Mouse (Mus musculus) large intestine, adult 2 months (tissue): ENCODE data around the gene Thoc2. TPM values are rescaled to one million over a fixed set of nuclear protein-coding genes. Genes with fewer than 3 reads are reported as not detected.
"Not testable (repeated sequence)": the region's sequence is repeated elsewhere in the genome, so short reads cannot be mapped to it uniquely, and the experiment has no call there.

ENCODE experiments used
- DNase-seq: peaks from one replicate; pipeline ENCODE4 v3.0.0-alpha.2; 2012; ENCODE audit warnings: low read depth, low spot score
- WGBS: fragments of 180-500 bp; shearing (Covaris S2); methylation state at CpG from one replicate; pipeline ENCODE4 v1.1.7; 2018; 5-methylcytosine and 5-hydroxymethylcytosine counted together
- polyA plus RNA-seq: library from polyadenylated mRNA; depleted of rRNA; stranded (reverse); fragments of >200 nt; gene quantifications from 2 replicates; pipeline ENCODE4 v1.2.3, GENCODE M21; 2012; rRNA removed

Thoc2 gene
- polyA plus RNA-seq = 3.8 and 6.4 TPM in 2 replicates

DNA sequence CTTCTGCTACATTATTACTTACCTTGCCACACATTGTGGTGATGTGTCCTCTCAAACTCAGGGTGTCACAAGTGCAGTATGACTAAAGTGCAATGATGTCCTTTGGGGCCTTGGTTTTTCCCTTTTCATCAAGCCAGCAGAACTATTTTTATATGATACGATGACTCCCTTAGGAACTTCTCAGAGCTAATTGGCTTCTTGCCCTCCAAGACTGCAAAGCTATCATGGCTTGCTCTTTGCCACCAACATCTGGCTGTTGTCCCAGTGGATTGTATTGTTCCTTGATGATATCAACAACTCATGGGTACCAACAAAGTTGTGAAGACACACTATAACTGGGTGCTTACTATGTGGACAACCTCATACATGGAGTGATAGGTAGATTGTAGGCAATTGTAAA lies at the start of gene Thoc2:
Thoc2 (minus strand) TSS at position 101 of the 400 bp plus-strand sequence.
- no peak for DNase-seq
- 56% methylated on average over 1 of the region's 1 CpGs for WGBS

- WGBS = 91% methylated on average over 2 of the region's 2 CpGs
- DNase-seq = no peak
These were observed 49.6 kb upstream of the Thoc2 start for GRCm38 (mm10) chrX:41970096-41970495.

GRCm38 (mm10) chrX:41969341-41969740 lies 48.9 kb upstream of the Thoc2 start:
- WGBS = 39% methylated on average over 4 of the region's 4 CpGs
- peak; percentile 3 for DNase-seq

DNA sequence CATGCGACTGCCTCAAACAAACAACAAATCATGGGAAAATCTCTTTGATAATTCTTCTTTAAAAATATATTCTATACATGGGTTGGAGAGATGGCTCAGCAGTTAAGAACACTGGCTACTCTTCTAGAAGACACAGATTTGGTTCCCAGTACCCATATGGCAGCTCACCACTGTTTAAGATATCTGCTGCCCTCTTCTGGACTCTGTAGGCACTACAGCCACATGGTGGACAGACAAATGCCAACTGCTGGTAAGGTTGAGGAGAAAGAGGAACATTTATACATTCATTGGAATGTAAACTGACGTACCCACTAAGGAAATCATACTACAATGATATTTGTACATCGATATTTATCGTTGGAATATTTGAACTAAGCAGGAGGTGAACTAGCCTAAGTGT lies 36.7 kb upstream of the Thoc2 start:
- WGBS = 70% methylated on average over 4 of the region's 4 CpGs
- DNase-seq = no peak

DNA sequence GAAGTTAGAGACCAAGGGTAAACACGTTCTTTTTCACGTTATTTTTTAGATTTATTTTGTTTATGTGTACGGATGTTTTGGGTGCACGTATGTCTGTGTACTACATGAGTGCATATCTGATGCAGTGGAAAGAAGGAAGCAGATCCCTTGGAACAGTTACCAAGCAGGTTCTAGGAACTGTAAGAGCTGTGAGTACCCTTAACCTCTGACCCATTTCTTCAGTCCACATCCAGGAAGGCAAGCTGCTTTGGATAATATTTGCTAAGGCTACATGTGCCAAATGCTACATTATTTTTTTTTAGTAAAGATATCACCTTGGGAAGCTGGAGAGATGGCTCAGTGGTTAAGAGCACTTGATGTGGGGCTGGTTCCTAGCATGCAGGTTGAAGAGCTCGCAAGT lies 21.4 kb upstream of the Thoc2 start:
- no peak for DNase-seq
- WGBS = 87% methylated on average over 5 of the region's 5 CpGs

DNA sequence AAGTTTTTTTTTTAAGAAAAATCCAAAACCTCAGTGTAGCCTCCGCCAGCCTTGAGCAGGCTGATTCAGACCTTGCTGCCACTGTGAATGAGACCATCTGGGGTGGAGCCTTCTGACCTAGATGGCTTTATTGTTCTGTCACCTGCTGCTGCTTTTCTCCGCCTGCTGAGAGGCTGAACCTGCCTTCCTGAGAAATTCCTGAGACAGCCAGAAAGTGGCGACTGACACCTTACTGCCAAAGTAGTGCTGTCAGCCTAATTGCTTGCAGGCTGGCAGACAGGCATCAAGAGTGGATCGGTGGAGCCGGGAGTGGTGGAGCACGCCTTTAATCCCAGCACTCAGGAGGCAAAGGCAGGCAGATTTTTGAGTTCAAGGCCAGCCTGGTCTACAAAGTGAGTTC lies 11.3 kb upstream of the Thoc2 start:
- WGBS = 40% methylated on average over 6 of the region's 6 CpGs
- not testable (repeated sequence) for DNase-seq

DNA sequence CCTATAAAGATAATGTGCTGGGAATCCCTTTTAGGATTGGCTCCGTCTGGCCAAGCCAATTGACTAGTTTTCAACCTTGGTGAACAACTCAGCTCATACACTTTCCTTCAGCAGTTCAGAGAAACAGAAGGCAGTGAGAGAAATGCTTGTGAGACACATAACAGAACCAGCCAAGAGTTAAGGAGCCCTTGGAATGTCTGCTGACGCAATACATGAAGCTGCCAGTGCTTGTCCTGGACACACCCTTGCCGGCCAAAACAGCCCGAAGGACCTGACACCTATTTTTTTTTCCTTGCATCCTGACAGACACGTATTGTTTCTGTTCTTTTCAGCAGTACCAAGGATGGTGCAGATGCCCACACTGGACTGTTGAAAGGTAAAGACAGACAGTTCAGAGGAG lies 4.2 kb upstream of the Thoc2 start:
- DNase-seq = no peak
- 32% methylated on average over 5 of the region's 5 CpGs for WGBS

DNA sequence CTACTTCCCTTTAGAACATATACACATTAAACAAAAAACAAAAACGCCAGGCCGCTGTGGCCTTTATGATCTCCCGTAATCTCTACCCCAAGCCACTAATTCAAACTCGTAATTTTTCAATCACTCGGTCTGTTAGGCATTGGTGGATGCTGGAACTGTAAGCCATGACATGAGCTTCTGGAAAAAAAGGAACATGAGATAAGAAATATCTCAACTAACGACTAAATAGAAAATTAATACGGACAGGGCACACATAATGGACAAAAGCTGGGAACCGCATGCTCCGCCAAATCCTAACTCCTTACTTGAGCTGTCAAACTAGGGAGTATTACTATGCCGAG lies 8.4 kb downstream of the Thoc2 start:
- no peak for DNase-seq
- 42% methylated on average over 10 of the region's 10 CpGs for WGBS

GRCm38 (mm10) chrX:41911390-41912060 lies 8.9 kb downstream of the Thoc2 start:
- 12% methylated on average over 37 of the region's 59 CpGs for WGBS
- peak; percentile 64 for DNase-seq

- DNase-seq = no peak
These were observed 9.5 kb downstream of the Thoc2 start for GRCm38 (mm10) chrX:41910981-41911380.

DNA sequence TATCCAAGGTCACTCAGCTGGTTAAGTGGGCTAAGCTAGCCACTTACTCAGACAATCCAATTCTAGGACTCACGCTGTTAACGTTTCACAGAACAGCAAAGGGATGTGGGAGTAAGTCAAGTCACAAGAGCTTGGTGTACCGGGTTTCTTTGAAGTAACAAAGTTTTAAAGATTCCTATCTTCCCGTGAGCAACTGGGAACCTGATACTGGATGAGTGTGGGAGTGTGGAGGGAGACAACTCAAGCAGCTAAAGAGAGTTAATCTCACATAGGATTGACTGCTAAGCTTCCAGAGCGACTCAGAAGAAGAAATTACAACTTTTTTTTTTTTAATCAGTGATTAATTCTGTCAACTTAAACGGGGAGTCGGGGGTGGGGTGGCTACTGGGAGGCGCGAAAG lies 10.0 kb downstream of the Thoc2 start:
- WGBS = 11% methylated on average over 9 of the region's 9 CpGs
- no peak for DNase-seq

More at GRCm38 (mm10) chrX:41910981-41911380, 9.5 kb downstream of the Thoc2 start:
- WGBS = 15% methylated on average over 24 of the region's 24 CpGs

GRCm38 (mm10) chrX:41884759-41885505 lies 35.5 kb downstream of the Thoc2 start:
- 53% methylated on average over 4 of the region's 4 CpGs for WGBS
- DNase-seq = no peak

- 77% methylated on average over 2 of the region's 2 CpGs for WGBS
- DNase-seq = no peak
These were observed 43.9 kb downstream of the Thoc2 start for GRCm38 (mm10) chrX:41876581-41876980.

DNA sequence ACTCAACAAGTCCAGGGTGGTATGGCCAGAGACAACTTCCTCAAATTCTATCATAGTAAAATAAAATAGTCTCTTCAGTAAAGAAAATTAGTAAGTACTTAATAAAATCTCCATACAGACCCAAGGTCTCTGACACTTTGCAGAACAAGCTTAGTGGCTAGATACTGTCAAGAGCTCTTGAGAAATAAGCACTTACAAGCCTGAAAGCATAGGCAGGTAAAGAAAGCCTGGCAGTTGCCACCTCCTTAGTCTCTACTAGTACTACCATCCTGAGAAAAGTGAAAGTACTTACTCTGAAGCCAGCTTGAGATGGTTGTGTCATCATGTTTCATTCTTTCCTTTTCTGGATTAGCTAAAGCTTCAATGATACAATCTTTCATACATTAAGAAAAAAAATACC lies 82.7 kb downstream of the Thoc2 start:
- DNase-seq = no peak

DNA sequence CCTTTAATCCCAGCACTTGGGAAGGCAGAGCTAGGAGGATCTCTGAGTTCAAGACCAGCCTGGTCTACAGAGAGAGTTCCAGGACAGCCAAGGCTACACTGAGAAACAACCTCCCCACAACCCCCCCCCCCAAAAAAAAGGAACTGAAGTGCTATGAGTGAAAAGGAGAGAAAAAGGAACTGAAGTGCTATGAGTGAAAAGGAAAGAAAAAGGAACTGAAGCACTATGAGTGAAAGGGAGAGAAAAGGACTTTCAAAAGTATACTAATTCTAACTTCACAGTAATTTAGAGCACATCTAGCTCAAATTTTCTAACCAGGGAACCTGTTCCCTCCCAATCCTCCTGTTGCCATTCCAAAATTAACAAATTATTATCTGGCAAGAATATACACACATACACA lies 114.9 kb downstream of the Thoc2 start:
- DNase-seq = no peak

- peak; percentile 7 for DNase-seq
- WGBS = 58% methylated on average over 6 of the region's 6 CpGs
These were observed 127.2 kb downstream of the Thoc2 start for GRCm38 (mm10) chrX:41793303-41793702.

Other genes starting within 250 kb of the Thoc2 start
- gene Xiap, start 139.0 kb upstream of the Thoc2 start, polyA plus RNA-seq = 10.4 and 15.0 TPM in 2 replicates
- gene Stag2, start 228.6 kb upstream of the Thoc2 start, polyA plus RNA-seq = 5.6 and 9.5 TPM in 2 replicates